Mouse (Mus musculus): ENCODE data around the gene Pkp4.

The Pkp4 gene

DNA sequence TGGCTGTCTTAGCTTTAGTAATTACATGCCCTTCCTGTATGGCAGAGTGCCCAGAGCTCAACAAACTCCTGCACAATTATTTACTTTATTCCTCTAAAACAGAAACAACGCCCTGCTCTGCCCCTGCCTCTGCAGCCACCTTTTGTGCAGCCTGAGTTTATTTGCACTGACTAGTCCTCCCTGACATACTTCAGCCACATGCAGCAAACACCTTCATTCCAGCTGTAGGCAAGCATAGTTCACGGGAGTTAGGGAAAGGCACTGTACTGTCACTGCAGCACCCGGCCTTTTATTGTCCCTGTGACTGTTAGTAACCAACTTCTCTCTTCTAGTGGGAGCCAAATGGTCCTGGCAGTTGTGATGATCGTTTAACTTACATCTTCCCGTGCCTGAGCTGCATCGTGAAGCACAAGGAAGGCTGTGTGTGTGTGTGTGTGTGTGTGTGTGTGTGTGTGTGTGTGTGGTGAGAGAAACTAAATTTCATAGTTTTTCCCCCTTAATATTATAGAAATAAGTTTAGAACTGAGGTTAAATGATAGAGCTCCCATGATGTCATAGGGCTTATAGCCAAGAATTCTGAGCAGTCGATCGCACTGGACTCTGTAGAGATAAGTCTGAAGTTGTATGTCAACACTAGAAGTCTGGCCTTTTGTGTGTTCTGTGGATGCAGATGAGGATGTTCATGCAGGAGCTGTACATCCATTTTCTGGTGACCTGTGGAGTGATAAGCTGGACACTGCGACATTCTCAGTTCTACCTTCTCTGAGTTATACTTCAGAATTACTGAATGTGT, 59.5 kb downstream of the Pkp4 start:
- DNase-seq (ENCODE audit: inconsistent ontology term) = peak; percentile 42

DNA sequence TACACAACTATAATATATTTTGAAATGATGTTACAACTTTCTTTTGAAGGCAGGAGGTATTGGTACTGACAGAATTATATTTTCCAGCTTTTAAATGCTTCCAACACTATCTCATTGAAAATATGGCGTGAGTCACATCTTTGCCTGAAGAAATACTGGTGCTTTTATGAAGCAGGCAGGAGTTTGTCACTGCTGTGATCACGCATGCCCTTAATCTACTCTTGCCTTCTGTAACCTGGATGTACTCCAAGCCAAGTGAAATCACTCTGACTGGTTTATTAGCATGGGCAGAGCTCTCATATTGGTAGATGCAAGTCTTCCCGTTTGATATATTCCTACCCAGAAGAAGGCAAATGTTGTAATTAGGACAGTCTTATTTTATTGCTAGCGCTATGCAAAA, 65.7 kb downstream of the Pkp4 start:
- no peak for DNase-seq (ENCODE audit: inconsistent ontology term)

DNA sequence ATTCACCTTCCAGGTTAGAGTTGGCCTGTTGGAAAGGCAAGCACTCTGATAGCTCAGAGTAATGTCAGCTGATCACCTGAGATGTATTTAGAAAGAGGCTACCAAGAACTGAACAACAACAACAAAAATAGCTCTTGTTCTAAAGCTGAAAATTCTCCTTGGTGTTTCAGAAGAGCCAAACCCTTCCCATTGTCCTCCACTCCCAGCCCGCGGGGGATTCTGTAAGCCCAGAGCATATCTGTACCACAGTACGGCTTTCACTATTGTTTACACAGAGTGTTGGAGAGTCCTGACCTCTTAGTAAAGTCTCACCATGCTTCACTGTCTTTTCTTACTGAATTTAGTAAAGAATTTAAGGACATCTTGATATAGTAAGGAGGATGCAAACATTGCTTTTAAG, 66.4 kb downstream of the Pkp4 start:
- DNase-seq (ENCODE audit: inconsistent ontology term) = no peak

DNA sequence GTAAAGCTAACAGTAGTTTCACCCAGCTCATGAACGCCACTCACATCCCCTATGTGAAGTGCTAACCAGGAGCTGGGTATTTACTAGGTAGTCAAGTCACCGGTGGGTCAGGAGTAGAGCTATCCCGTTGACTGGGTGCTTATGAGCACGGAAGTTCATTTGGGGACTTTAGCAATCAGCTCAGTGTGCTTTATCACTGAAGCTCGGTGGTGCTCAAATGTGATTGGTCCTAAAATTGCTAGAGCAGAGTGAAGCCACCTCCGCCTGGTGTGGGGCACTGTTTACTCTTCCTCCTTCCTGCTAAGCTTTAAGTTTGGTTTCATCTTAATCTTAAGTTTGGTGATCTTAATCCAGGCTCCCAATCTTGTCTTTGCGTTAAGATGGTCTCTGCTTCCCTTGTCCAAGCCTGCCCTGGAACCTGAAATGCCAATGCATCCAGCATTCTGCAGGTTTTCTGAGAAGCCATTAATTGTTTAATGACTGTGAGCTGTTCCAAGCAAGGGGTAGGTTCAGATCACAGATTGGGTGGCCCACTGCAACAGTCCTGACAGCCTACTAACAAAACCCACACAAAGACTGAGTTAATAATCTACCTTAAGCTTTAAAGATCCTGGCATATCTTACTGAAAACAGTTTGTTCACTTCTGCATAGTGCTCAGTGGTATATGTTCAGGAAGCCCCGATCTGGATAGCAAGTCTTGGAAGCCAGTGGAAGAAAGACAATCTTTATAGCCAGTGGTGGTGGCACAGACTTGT, 67.0 kb downstream of the Pkp4 start:
- DNase-seq (ENCODE audit: inconsistent ontology term) = no peak

DNA sequence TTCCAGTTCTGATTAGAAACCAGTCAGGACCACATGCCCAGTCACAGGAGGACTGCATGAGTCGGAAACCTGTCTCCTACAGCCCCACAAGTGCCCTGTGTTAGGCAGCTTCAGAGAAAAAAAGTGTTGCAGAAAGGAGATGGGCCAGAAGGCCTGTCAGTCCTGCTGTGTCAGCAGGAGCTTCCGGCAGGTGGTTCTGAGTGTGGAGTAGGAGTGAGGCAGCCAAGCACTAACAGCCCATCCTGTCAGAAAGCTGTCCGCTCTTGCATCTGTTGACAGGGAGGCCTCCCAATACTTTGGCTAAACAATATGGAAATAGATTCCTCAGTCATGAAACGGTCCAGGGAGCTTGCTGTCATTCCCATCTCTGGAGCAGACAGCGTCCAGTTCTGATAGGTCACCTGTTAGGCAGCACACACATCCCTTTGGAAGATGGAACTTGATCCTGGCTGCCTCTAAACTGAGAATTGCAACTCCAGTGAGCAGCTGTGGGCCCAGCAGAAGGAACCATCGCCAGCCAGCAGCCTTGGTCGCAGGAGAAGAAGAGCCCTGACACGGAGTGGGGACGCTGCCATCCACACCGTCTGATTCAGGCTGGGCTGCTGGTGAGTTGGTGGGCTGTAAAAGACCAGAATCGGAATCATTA, 68.7 kb downstream of the Pkp4 start:
- DNase-seq (ENCODE audit: inconsistent ontology term) = no peak

DNA sequence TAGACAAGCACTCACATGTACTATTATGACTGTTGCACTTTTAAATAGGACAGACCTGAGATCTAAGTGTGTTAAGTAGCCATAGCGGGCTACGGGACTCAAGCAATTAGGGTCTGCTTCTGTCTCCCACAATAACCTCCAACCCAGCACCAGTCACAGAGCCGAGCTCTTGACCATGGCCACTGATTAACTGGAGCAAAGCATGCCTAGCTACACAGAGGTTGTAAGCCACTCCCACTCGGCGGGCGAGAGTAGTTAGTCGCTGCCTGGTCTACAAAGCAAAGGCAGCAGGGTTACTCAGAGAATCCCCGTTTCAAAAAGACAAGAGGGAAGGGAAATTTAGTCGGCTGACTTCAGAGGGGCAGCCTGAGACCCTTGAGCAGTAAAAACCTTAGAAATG, 70.0 kb downstream of the Pkp4 start:
- DNase-seq (ENCODE audit: inconsistent ontology term) = no peak

DNA sequence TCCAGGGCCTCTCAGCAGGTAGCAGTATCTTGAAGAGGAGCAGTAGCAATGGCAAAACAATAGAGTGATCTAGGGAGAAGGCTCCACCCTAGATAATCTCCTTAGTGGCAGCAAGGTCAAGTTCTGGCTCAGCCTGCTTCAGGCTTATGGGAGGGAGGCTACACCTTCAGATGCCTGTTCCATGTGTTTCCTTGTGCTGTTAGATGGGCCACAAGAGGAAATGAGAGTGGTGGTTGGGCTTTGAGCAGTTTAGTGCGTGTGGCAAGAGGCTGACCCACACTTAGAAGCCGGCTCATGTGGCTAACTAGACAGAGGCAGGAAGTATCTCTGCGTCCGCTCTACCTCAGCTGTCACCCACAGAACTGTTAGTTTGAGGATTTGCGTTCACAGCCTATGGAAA, 70.9 kb downstream of the Pkp4 start:
- no peak for DNase-seq (ENCODE audit: inconsistent ontology term)

DNA sequence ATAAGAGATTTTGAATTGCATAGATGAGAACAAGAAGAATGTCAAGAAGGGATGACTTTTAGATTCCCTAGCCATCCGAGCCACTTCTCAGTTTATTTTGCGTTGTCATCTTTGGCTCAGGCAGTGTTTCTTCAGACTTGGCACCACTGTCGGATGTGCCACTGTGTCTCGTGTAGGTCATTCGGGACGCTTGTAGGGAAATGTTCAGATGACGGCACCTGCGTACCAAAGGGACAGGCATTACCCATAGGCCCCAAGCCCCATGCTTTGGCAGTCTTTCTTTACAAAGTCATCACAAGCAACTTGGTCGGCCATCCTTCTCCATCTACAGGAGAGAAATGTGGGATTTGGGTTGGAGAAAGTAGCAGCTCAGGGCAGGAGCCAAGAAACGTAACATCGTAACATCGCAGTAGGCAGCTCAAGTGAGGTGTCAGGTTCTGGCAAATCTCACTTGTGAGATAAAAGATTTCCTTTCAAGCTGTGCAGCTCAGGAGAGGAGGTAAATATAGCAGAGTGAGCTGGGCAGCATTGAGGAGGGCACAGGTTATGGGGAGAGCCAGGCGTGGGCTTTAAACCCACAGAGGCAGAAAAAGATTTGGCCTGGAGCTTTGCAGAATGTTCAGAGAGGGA, 72.8 kb downstream of the Pkp4 start:
- DNase-seq (ENCODE audit: inconsistent ontology term) = no peak

DNA sequence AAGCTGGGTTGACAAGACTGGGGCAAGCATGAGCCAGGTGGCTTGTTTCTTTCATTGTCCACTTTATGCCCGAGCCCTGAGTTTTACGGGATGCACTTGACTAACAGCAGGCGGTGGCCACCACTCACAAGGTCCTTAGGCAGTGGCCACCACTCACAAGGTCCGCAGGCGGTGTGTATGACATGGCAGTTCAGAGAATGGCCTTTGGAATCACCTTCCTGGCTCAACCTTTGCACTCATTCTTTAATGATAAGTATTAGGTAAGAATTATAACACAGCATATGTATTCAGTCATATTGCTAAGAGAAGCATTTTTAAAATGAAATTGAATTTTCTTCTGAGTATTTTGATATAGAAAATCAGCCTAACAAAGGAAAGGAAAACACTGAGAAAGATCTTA, 73.3 kb downstream of the Pkp4 start:
- DNase-seq (ENCODE audit: inconsistent ontology term) = no peak

DNA sequence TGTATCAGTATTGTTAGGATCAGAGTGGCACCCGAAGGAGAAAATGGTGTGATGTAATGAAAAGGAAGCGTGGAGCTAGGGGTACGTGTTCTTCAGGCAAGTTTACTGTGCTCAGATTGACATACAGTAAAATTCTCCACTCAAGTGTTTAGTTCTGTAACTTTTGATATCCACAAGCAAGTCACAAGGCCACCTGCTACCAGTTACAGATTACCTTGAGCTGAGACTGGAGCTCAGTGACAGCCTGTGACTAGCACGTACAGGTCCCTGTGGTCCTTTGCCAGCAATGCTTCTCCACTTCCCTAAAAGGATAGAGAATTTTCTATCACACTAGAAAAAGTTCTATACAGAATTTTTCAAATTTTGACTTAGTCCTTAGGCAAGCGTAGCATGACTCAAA, 73.9 kb downstream of the Pkp4 start:
- DNase-seq (ENCODE audit: inconsistent ontology term) = no peak

DNA sequence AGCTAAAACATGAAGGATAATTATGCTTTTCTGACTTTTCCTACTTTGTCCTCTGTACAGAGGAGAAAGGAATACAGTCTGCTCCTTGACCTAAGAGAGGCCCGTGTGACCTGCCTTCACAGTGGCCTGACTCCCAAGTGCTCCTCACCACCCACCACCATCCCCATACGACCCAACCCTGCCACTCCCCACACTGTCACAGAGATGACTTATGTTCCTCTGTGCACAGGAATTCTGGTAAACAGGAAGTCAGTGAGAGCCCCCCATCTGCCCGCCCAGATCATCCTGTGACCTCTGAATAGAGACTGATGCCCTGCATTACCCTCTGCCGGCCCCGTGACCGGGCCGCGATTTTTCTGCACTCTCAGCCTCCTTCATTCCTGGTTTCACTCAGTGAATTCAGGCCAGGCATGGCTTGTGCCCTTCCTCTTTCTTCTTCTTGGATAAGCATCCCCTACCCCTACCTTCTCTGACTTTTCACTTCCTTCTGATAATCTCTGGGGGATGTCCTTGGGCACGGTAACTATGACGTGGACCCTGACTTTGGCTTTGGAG, 79.3 kb downstream of the Pkp4 start:
- DNase-seq (ENCODE audit: inconsistent ontology term) = no peak

DNA sequence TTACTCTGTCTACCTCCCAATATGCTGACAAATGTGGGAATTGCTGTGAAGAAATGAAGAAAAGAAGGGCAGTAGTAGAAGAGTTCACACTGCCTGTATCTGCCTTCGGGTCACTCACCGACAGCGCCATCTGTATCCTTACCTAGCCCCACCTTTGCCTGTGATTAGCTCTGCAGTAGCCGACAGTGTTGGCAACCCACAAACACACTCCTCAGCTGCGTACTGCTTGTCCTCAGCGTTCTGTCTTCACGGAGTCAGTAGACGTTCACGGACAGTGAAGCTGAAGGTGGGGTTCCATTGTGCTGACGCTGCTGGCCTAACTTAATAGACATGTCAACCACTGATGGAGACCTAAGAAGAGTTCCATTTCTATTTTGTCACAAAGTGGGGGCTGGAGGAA, 81.5 kb downstream of the Pkp4 start:
- DNase-seq (ENCODE audit: inconsistent ontology term) = no peak

DNA sequence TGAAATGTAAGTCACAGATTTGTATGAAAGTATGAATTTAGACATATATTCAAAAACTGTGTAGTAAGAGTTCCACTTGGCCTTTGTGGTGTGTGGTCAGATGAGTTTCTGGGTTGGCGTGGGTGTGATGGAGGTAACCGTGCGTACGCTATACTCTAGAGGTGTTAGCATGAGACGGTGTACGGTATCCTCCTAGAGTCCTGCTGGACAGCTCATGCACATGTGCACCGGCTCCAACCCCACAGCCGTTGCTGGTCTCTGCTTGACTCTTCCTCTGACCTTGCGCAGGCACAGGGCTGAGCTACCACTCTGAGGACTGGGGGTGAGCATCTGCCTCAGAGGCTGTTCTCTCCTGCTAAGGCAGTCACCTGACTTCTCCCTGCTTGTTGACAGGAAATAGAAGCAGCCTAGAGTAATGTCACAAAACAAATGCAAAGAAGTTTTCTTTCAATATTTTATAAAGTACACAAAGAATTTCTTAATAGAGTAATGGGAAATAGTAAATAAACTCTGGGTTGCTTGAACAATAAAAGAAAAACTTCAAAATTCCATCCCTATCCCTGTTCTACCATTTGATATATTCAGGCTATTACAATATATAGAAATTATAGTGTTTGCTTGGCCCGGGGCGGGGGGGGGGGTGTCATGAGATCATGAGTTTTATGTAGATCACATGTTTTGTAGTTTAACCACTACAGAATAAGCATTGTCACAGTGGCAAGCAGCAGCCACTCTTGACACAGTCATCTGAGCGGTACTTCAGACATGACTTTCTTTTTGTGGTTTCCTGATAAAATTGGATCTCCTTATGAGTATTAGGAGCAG, 83.8 kb downstream of the Pkp4 start:
- no peak for DNase-seq (ENCODE audit: inconsistent ontology term)

DNA sequence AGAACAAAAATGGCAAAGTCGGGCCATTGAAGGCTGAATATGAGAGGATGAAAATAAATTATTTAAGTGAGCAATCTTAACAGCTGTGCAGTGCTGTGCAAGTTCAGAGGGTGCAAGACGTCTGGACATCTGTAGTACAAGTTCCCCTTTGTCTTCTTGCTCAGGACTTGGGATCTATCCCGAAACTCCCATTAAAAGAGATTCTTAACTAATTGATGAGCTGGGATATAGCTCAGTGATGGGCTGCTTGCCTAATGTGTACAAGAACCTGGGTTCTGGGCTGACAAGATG, 84.4 kb downstream of the Pkp4 start:
- DNase-seq (ENCODE audit: inconsistent ontology term) = no peak

DNA sequence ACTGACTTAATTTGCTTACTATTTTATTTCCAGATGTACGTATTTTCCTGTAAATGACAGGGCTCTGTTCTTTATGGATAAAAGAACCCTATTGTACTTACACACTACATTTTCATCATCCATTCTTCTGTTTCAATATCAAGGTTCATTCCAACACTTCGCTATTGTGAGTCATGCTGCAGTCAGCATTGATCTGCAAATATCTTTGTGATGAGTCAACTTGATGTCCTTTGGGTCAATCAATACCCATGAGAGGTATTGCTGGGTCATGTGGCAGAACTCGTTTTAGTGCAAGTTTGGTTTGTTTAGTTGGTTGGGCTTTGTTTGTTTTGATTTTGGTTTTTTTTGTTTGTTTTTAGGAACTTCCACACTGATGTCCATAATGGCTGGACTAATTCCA, 88.2 kb downstream of the Pkp4 start:
- peak; percentile 85 for DNase-seq (ENCODE audit: inconsistent ontology term)

DNA sequence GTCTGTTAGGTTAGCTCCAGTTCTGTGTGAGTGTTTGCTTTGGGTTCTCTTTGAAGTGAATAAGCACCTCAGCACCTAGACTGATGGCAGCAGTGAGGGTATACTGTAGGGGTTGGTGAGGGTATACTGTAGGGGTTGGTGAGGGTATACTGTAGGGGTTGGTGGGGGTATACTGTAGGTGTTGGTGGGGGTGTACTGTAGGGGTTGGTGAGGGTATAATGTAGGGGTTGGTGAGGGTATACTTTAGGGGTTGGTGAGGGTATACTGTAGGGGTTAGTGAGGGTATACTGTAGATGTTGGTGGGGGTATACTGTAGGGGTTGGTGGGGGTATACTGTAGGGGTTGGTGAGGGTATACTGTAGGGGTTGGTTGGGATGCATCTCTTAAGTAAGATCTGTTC, 92.2 kb downstream of the Pkp4 start:
- DNase-seq (ENCODE audit: inconsistent ontology term) = no peak

DNA sequence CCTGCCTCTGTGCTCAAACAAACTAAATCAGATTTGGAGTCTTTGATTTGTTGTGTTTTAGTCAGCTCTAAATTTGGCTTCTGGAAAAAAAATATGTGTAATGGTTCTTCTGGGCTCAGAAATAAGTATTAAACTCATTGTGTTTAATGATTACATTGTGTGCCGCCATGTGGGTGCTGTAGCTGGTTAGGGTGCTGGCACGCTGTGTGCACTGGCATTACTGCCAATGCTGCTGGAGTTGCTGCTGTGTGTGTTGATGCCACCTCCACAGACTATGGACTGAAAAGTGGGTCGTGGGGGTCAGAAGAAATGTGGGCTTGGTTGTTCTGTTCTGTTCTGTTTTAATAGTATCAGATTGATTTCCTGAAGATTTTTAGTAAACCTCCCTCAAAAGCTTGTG, 92.8 kb downstream of the Pkp4 start:
- DNase-seq (ENCODE audit: inconsistent ontology term) = no peak

DNA sequence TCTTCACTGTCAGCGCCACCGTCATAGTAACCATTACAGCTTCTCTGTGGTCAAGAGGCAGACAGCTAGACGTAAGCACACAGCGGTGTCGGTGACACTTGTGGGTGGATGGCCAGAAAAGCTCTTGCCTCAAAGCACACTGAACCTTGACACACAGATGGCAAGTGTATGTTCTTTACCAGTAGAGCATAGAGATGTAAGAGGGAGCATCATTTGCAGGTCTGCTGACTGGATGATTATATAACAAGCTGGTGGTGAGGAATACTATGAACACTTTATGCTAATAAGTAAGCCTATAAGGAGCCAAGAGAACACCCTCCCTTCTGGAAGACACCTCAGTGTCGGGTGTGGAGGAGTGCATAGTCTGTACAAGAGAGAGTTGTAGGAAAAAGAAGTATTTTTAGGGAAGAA, 98.2 kb downstream of the Pkp4 start:
- peak; percentile 24 for DNase-seq (ENCODE audit: inconsistent ontology term)

DNA sequence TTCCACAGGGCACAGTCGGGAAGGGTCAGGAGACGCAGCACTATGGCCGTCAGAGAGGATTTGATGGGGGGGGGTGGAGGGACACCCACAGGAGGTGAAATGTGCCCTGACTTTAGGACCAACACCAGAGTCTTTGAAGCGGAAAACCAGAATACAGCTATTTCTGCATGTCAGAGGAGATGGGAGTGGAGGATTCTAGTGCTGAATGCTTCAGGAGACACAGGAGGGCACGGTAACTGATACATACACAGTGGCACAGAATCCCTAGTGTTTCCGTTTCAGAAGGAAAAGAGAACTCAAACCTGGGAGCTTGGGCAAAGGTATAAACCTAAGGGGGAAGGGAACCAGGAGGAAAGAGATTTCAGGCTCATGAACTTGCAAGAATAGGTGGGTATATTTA, 98.7 kb downstream of the Pkp4 start:
- DNase-seq (ENCODE audit: inconsistent ontology term) = no peak

DNA sequence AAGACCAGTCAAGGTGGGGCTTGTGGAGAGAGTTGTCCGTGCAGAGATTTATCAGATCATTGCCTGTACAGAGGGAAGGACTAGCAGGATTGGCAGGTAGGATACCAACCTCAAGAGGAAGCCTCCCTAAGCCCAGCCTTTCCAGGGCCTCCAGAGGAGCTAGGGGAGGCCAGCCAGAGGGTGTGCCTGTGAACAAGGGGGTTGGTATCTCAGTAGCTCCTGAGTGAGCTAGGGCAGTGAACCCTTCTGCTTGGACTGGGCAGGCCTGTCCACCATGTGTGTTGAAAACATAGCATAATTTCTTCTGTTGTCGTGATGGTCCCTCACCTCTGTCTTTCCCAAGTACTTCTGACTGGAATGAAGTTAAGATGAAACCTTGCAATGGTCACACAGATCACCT, 100.6 kb downstream of the Pkp4 start:
- DNase-seq (ENCODE audit: inconsistent ontology term) = no peak

DNA sequence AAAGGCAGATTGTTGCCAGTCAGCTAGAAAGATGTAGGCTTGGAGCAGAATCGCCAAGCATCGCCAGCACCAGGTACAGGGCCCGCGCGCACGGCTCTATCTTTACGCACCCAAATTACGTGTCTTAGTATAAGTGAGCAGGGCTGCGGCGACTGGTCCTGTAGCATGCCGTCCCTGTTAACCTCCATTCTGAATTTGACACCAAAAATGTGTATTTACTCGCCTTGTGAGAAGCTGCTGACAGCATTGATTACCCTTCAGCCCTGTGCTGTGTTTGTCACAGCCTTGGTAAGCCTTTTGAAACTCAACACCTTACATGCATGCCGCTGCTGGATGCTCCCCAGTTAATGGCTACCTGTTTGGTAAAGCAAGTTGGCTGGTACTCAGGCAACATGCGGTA, 105.8 kb downstream of the Pkp4 start:
- DNase-seq (ENCODE audit: inconsistent ontology term) = no peak

DNA sequence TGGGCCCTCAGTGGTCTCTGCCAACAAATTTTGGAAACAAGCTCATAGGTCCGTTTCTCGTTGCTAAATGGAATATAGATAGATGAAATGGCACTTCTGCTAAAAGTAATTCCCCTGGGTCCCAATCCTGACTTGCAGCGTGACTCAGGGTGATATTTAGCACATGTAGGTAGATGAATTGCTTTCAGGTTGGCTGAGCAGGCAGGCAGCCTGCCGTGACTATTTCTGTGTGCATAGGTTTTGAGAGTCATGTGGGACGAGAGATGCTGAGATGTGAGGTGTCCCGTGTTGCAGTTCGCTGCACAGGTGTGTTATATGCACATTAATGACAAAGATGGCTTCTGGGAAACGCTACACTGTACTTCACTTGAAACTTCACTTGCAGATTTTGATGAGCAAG, 111.2 kb downstream of the Pkp4 start:
- DNase-seq (ENCODE audit: inconsistent ontology term) = no peak
